In genomic region chr17:82377176-82377592, GRCm38 (mm10) we compare ENCODE assay signal across 11 mouse cellular contexts.
DNase-seq lines count a peak whose midpoint lies in the region; ATAC-seq and TF ChIP-seq lines count a peak whose summit lies in the region.
"Had no signal": no experiment of that assay in that cellular context is flagged by ENCODE, and none has a peak within 500 bp of the region (broad histone marks: within the 10 kb centered on the region; RNA-seq: fewer than 3 reads in every experiment).

No protein-coding gene starts in this region.

- ATAC-seq in heart, embryonic 11.5 days (replicated peaks; ENCODE audit: insufficient number of reproducible peaks, low FRiP score, low TSS enrichment): peak; percentile 71; the same call in 1 of the 2 replicates
- peak; percentile 100 for ATAC-seq in liver, embryonic 13.5 days (ENCODE audit: low read depth)
- no peak for ATAC-seq in erythroid progenitor cell, adult 5-6 weeks (replicated peaks; ENCODE audit: low FRiP score, poor library complexity, severe bottlenecking)
- no peak for ATAC-seq in lung, postnatal 0 days

- 87% methylated on average over 1 of the region's 1 CpGs for WGBS in heart, embryonic 11.5 days (ENCODE audit: insufficient replicate concordance)
- 56% methylated on average over 1 of the region's 1 CpGs for WGBS in liver, embryonic 13.5 days (ENCODE audit: insufficient replicate concordance)
- 86% methylated on average over 1 of the region's 1 CpGs for WGBS in hindbrain, embryonic 10.5 days
- WGBS in lung, postnatal 0 days: 68% methylated on average over 1 of the region's 1 CpGs

- H3K27ac ChIP-seq in heart, embryonic 11.5 days (ENCODE audit: low read depth, low read length): no peak overlapping the region
- no peak overlapping the region for H3K27ac ChIP-seq in ES-E14 (ENCODE audit: insufficient read depth, low read depth, low read length, poor library complexity, severe bottlenecking)
- 0 out of 2 replicates have a peak overlapping the region, but pooled peaks have one; percentile 29 for H3K27ac ChIP-seq in liver, embryonic 13.5 days
- no peak overlapping the region for H3K27ac ChIP-seq in hindbrain, embryonic 10.5 days
- H3K27ac ChIP-seq in lung, postnatal 0 days (ENCODE audit: low read length): no peak overlapping the region
- H3K27ac ChIP-seq: kidney, postnatal 0 days; limb, embryonic 13.5 days had no signal

- H3K9ac ChIP-seq in heart, embryonic 11.5 days (ENCODE audit: low read depth, low read length): no peak overlapping the region
- H3K9ac ChIP-seq in ES-E14 (ENCODE audit: insufficient read depth, low read depth, low read length, poor library complexity, severe bottlenecking): no peak overlapping the region
- no peak overlapping the region for H3K9ac ChIP-seq in liver, embryonic 13.5 days
- no peak overlapping the region for H3K9ac ChIP-seq in lung, postnatal 0 days (replicated peaks; ENCODE audit: low read depth)
- H3K9ac ChIP-seq: limb, embryonic 13.5 days had no signal

- TF ChIP-seq EP300 in lung, postnatal 0 days (IDR thresholded peaks at IDR 0.05): no peak

- no peak for TF ChIP-seq CTCF in lung, postnatal 0 days (IDR thresholded peaks at IDR 0.05)

- H3K4me3 ChIP-seq in heart, embryonic 11.5 days (ENCODE audit: low read depth, low read length): no peak overlapping the region
- no peak overlapping the region for H3K4me3 ChIP-seq in ES-E14 (ENCODE audit: insufficient read depth in 1 of 2, low read depth in 1 of 2, low read length in 2 of 2, poor library complexity in 1 of 2, severe bottlenecking in 1 of 2)
- H3K4me3 ChIP-seq in liver, embryonic 13.5 days (replicated peaks): no peak overlapping the region
- H3K4me3 ChIP-seq in hindbrain, embryonic 10.5 days: no peak overlapping the region
- H3K4me3 ChIP-seq in lung, postnatal 0 days (ENCODE audit: low read depth, low read length): no peak overlapping the region
- H3K4me3 ChIP-seq: limb, embryonic 13.5 days; megakaryocyte, embryonic 14.5 days had no signal

- no peak for DNase-seq in heart, postnatal 25 days (ENCODE audit: low spot score)
- DNase-seq in ES-E14 (ENCODE audit: low read depth, low spot score): no peak
- DNase-seq in adrenal gland, postnatal 36 days: peak; percentile 8 to 34
- peak; percentile 53 for DNase-seq in liver, embryonic 13.5 days
- no peak for DNase-seq in hindbrain, embryonic 10.5 days (ENCODE audit: low spot score)
- DNase-seq in lung, postnatal 0 days (ENCODE audit: low spot score): no peak

- no peaks in the 10 kb centered on the region for H3K36me3 ChIP-seq in heart, embryonic 11.5 days (ENCODE audit: control insufficient read depth, insufficient read depth, low read length)
- H3K36me3 ChIP-seq in ES-E14 (ENCODE audit: control insufficient read depth, insufficient read depth, low read length, poor library complexity, severe bottlenecking): no peaks in the 10 kb centered on the region
- H3K36me3 ChIP-seq in liver, embryonic 13.5 days: no peaks in the 10 kb centered on the region
- H3K36me3 ChIP-seq in hindbrain, embryonic 10.5 days: no peaks in the 10 kb centered on the region
- H3K36me3 ChIP-seq in lung, postnatal 0 days (ENCODE audit: insufficient read depth, low read length): no peaks in the 10 kb centered on the region
- H3K36me3 ChIP-seq: limb, embryonic 13.5 days had no signal

- H3K4me2 ChIP-seq in heart, embryonic 11.5 days: no peak overlapping the region
- H3K4me2 ChIP-seq in liver, embryonic 13.5 days: no peak overlapping the region
- no peak overlapping the region for H3K4me2 ChIP-seq in lung, postnatal 0 days (replicated peaks; ENCODE audit: low read depth, low read length)
- H3K4me2 ChIP-seq: limb, embryonic 13.5 days had no signal

- in situ Hi-C loops in ES-E14 (cut with MboI; ENCODE audit: low sequenced_read_pairs in 2 of 2, unreplicated experiment in 2 of 2): no loop called here

- H3K9me3 ChIP-seq in heart, embryonic 11.5 days (replicated peaks; ENCODE audit: control insufficient read depth, low read length): no peaks in the 10 kb centered on the region
- no peaks in the 10 kb centered on the region for H3K9me3 ChIP-seq in ES-E14 (ENCODE audit: control insufficient read depth, insufficient read depth, low read depth, low read length)
- no peaks in the 10 kb centered on the region for H3K9me3 ChIP-seq in liver, embryonic 13.5 days (replicated peaks)
- H3K9me3 ChIP-seq in hindbrain, embryonic 10.5 days: no peaks in the 10 kb centered on the region
- H3K9me3 ChIP-seq in lung, postnatal 0 days (ENCODE audit: low read length): no peaks in the 10 kb centered on the region
- H3K9me3 ChIP-seq: limb, embryonic 13.5 days had no signal

- intact Hi-C loops in heart, postnatal 25 days (cut with DNase I): no loop called here

- H3K27me3 ChIP-seq in heart, embryonic 11.5 days (ENCODE audit: control insufficient read depth, insufficient read depth, low read length): no peaks in the 10 kb centered on the region
- no peaks in the 10 kb centered on the region for H3K27me3 ChIP-seq in liver, embryonic 13.5 days
- no peaks in the 10 kb centered on the region for H3K27me3 ChIP-seq in hindbrain, embryonic 10.5 days (ENCODE audit: insufficient read depth, poor library complexity, severe bottlenecking)
- no peaks in the 10 kb centered on the region for H3K27me3 ChIP-seq in lung, postnatal 0 days (replicated peaks; ENCODE audit: insufficient read depth, low read length)
- H3K27me3 ChIP-seq: limb, embryonic 13.5 days; megakaryocyte, embryonic 14.5 days had no signal

- H3K4me1 ChIP-seq in heart, embryonic 11.5 days (ENCODE audit: control insufficient read depth, insufficient read depth, low read length): no peaks in the 10 kb centered on the region
- H3K4me1 ChIP-seq in ES-E14 (ENCODE audit: control insufficient read depth in 2 of 2, insufficient read depth in 2 of 2, low read length in 2 of 2, poor library complexity in 1 of 2): no peaks in the 10 kb centered on the region
- H3K4me1 ChIP-seq in liver, embryonic 13.5 days (replicated peaks): no peaks in the 10 kb centered on the region
- no peaks in the 10 kb centered on the region for H3K4me1 ChIP-seq in hindbrain, embryonic 10.5 days (replicated peaks)
- no peaks in the 10 kb centered on the region for H3K4me1 ChIP-seq in lung, postnatal 0 days (ENCODE audit: insufficient read depth, low read depth, low read length)
- H3K4me1 ChIP-seq: limb, embryonic 13.5 days had no signal

TF ChIP-seq in ES-E14, 5 proteins besides CTCF, POLR2A, EP300 and RAD21:
- TF ChIP-seq ZNF384 (IDR thresholded peaks at IDR 0.05; ENCODE audit: low read depth, low read length): no peak
- TF ChIP-seq MAFK (IDR thresholded peaks at IDR 0.05; ENCODE audit: insufficient read depth, low read depth, low read length): peak; percentile 95

Comparison
In these comparisons a context has a peak if more than half of its experiments do, and no peak if none do; other contexts are left out.
1. ATAC-seq: peak in heart, embryonic 11.5 days (single experiment) and liver, embryonic 13.5 days (single experiment); none in erythroid progenitor cell, adult 5-6 weeks (single experiment) and lung, postnatal 0 days (single experiment).
2. DNase-seq: peak in adrenal gland, postnatal 36 days (2 of 2) and liver, embryonic 13.5 days (single experiment); none in heart, postnatal 25 days (single experiment), ES-E14 (single experiment), hindbrain, embryonic 10.5 days (single experiment) and lung, postnatal 0 days (single experiment).